Mouse (Mus musculus) midbrain, embryonic 14.5 days (tissue): ENCODE measurements around the gene Gm20388. TPM values are rescaled to one million over a fixed set of nuclear protein-coding genes. Genes with fewer than 3 reads are reported as not detected.

Experiments
- ATAC-seq: fragments of 200-750 bp; cut with Nextera tagmentation; 2 replicates; pipeline ENCODE4 v1.8.0; 2017; ENCODE audit warnings: moderate number of reproducible peaks, moderate library complexity; ENCODE audit not compliant: low FRiP score, low TSS enrichment
- DNase-seq: peaks from one replicate; pipeline ENCODE4 v3.0.0-alpha.2; 2015
- H3K27ac ChIP-seq: fragments of 300-500 bp; sonication (generic); replicated peaks from 2 replicates; pipeline ENCODE4 v1.5.1; 2014; ENCODE audit warnings: mild to moderate bottlenecking, low read depth, low read length, moderate library complexity
- H3K27me3 ChIP-seq: fragments of 300-500 bp; sonication (generic); 2 replicates; pipeline ENCODE4 v1.6.1; 2014; ENCODE audit warnings: low read length, control low read depth, mixed read lengths; ENCODE audit not compliant: control insufficient read depth, insufficient read depth
- H3K36me3 ChIP-seq: fragments of 300-500 bp; sonication (generic); 2 replicates; pipeline ENCODE4 v1.6.1; 2014; ENCODE audit warnings: low read length, control low read depth; ENCODE audit not compliant: control insufficient read depth, insufficient read depth
- H3K4me1 ChIP-seq: fragments of 300-500 bp; sonication (generic); 2 replicates; pipeline ENCODE4 v1.6.1; 2014; ENCODE audit warnings: mild to moderate bottlenecking, antibody characterized with exemption, low read length, control low read depth; ENCODE audit not compliant: control insufficient read depth, insufficient read depth
- H3K4me2 ChIP-seq: fragments of 300-500 bp; sonication (generic); 2 replicates; pipeline ENCODE4 v1.6.1; 2014; ENCODE audit warnings: mild to moderate bottlenecking, low read length, moderate library complexity
- H3K4me3 ChIP-seq: fragments of 300-500 bp; sonication (generic); replicated peaks from 2 replicates; pipeline ENCODE4 v1.5.1; 2014; ENCODE audit warnings: low read depth, low read length
- H3K9ac ChIP-seq: fragments of 300-500 bp; sonication (generic); replicated peaks from 2 replicates; pipeline ENCODE4 v1.6.1; 2014; ENCODE audit warnings: mild to moderate bottlenecking, low read length, moderate library complexity
- H3K9me3 ChIP-seq: fragments of 300-500 bp; sonication (generic); 2 replicates; pipeline ENCODE4 v1.6.1; 2016; ENCODE audit warnings: low read length, control low read depth, mixed read lengths; ENCODE audit not compliant: control insufficient read depth
- WGBS: fragments of 180-500 bp; shearing (Covaris S2); extraction: QIAGEN DNeasy Blood & Tissue Kit; methylation state at CpG from one replicate; pipeline ENCODE4 v1.1.7; 2014; 5-methylcytosine and 5-hydroxymethylcytosine counted together
- polyA plus RNA-seq: library from polyadenylated mRNA; unstranded; fragments of >200 nt; fragmentation: Nextera tagmentation; extraction: Ambion mirVana; gene quantifications from 2 replicates; pipeline ENCODE4 v1.2.1, GENCODE M21; 2014

The Gm20388 gene
- polyA plus RNA-seq, 1 experiment from 2014 or later, result 4.1 TPM

DNA sequence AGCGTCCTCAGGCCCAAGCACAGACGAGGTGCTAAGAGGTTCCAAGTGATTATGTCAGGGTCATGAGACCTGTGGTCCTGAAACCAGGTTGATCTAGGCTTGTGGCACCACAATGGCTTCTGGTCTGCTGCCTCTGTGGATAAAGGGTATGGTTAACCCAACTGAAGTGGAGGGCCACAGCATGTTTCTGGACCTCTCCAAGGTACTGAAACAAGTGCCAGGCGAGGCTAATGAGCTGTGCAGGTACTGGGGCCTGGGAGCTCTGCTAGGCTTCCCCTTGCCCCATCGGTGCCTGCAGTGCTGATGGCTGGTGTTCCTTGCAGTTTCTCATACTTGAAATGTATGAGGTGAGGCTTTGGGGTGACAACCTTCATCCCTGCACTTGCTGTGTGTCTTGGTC lies 2826.4 kb downstream of the Gm20388 start:
- Histone ChIP-seq H3K4me1 (peaks cover 56% of the 10 kb centered on the region), H3K27me3 (no peaks in the 10 kb centered on the region), H3K9ac (no peak overlapping the region), H3K36me3 (no peaks in the 10 kb centered on the region), H3K27ac (no peak overlapping the region), H3K4me2 (no peak overlapping the region), H3K9me3 (no peaks in the 10 kb centered on the region), H3K4me3 (no peak overlapping the region)
- 61% methylated on average over 4 of the region's 4 CpGs for WGBS
- DNase-seq (no peak), ATAC-seq (no peak)

DNA sequence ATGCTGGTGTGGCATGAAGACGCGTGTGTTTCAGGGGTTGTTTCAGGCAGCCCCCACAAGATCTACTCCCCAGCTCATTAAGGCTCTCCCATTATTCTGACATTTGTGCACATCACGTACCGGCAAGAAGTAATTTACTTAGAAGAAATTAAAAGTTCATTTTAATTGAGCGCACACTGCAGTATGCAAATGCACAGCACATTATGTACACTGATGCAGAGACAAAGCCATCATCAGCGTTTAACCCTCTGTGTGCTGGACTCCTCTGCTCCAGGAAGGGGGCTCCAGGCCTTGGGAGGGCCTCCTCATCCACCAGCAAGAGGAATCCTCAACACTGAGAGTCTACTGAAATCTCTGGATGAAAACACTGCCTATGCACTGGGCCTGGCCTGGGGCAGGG lies 2827.2 kb downstream of the Gm20388 start:
- Histone ChIP-seq H3K4me3 (no peak overlapping the region), H3K4me2 (no peak overlapping the region), H3K27me3 (no peaks in the 10 kb centered on the region), H3K9me3 (no peaks in the 10 kb centered on the region), H3K9ac (no peak overlapping the region; the same call in 1 of the 2 replicates), H3K27ac (peak overlapping the region; percentile 75), H3K4me1 (peaks cover 64% of the 10 kb centered on the region), H3K36me3 (no peaks in the 10 kb centered on the region)
- ATAC-seq, result no peak
- peak; percentile 61 for DNase-seq
- WGBS, result 71% methylated on average over 6 of the region's 6 CpGs

DNA sequence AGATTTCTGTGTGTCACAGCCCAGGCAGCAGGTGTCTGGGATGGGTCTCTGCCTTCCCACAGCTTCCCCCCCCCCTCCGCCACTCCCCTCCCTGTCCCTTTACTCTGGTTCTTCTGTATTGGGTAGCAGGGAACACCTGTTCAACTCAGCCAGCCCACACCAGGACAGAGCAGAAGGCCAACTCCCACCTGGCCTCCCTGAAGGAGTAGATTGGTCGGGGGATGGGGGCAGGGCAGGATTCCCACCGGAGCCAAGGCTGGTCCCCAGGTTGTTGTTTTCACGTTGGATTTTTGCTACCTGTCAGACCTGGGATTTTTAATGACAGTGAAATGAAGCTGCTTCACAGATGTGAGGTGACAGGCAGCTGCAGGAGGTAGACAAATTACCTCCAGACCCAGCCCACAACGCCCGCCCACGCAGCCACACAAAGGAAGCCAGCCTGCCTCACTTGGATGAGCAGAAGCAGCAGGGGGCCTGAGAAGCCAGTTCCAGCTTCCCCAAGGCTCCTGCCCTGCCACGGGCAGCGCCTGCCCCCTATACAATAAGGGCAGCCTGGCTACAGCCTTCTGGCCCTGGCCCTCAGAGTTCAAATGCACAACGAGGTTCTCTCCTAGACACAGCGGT lies 2828.6 kb downstream of the Gm20388 start:
- H3K4me3 ChIP-seq, result no peak overlapping the region
- H3K4me1 ChIP-seq, result peaks cover 70% of the 10 kb centered on the region
- no peak overlapping the region for H3K4me2 ChIP-seq
- peak overlapping the region; percentile 10; the same call in 1 of the 2 replicates for H3K9ac ChIP-seq
- WGBS, result 14% methylated on average over 11 of the region's 11 CpGs
- H3K27me3 ChIP-seq, result no peaks in the 10 kb centered on the region
- no peaks in the 10 kb centered on the region for H3K36me3 ChIP-seq
- DNase-seq (peak; percentile 70), ATAC-seq (no peak)
- H3K9me3 ChIP-seq, result no peaks in the 10 kb centered on the region
- peak overlapping the region; percentile 75 for H3K27ac ChIP-seq

DNA sequence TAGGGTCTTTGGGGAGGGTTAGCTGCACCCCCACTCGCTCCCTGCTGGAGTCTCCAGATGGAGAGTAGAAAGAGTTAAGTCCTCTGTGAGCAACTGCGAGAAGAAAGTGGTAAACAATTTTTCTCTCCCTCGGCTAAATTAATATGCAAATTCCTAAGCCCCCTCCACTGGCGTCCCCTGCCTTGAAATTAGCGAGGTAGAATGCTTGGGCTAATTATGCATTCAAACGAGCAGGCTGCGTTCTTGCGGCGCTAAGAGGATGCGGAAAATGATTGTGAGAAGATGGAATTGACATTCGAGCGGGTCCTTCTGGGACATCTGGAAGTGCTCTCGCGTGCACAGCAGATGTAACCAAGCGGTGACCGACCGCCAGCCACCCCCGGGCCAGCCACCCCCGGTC lies 2831.8 kb downstream of the Gm20388 start:
- H3K4me1 ChIP-seq, result peaks cover 76% of the 10 kb centered on the region
- no peaks in the 10 kb centered on the region for H3K9me3 ChIP-seq
- 8% methylated on average over 19 of the region's 19 CpGs for WGBS
- H3K4me2 ChIP-seq, result peak overlapping the region; percentile 24
- H3K27ac ChIP-seq, result peak overlapping the region; percentile 95
- H3K36me3 ChIP-seq, result no peaks in the 10 kb centered on the region
- peak; percentile 77 for DNase-seq
- no peaks in the 10 kb centered on the region for H3K27me3 ChIP-seq
- no peak overlapping the region for H3K4me3 ChIP-seq
- ATAC-seq, result no peak
- no peak overlapping the region for H3K9ac ChIP-seq

DNA sequence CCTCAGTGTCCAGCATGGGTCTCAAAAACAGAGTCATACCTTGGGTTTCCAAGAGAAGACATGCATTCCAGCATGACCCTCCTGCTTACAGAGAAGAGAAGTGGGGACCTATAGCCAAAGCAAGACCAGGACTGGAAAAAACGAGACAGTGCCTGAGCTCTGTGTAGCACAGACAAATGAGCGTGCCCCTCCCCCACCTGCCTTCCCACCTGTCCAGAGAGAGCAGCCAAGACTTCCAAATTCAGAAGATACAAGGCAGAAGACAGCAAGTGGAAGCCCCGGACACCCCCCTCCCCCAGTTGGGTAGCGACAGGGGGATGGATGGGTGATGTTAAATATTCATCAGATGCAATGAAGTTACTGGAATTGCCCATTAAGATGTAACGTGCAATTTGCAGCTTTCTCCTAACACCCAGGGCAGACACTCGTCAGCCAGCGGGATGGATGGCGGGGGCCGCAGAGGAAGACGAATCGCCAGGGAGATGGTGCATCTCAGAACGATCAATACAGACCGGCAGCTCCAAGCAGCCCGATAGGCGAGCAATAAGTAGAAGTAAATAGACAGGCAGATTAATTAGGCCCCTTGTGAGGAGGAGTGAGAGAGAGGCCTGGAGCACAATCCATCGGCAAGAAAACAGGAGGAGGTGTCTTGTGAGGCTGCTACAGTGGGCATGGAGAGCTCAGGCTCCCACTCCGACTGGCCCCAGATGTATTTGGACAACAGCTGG lies 2834.5 kb downstream of the Gm20388 start:
- ATAC-seq (peak; percentile 44; the same call in 1 of the 2 replicates), DNase-seq (peak; percentile 58)
- Histone ChIP-seq H3K9ac (peak overlapping the region; percentile 7; the same call in 1 of the 2 replicates), H3K9me3 (no peaks in the 10 kb centered on the region), H3K36me3 (no peaks in the 10 kb centered on the region), H3K4me1 (peaks cover 69% of the 10 kb centered on the region), H3K27ac (peak overlapping the region; percentile 95), H3K4me2 (peak overlapping the region; percentile 23), H3K27me3 (no peaks in the 10 kb centered on the region), H3K4me3 (no peak overlapping the region)
- WGBS, result 17% methylated on average over 17 of the region's 17 CpGs

DNA sequence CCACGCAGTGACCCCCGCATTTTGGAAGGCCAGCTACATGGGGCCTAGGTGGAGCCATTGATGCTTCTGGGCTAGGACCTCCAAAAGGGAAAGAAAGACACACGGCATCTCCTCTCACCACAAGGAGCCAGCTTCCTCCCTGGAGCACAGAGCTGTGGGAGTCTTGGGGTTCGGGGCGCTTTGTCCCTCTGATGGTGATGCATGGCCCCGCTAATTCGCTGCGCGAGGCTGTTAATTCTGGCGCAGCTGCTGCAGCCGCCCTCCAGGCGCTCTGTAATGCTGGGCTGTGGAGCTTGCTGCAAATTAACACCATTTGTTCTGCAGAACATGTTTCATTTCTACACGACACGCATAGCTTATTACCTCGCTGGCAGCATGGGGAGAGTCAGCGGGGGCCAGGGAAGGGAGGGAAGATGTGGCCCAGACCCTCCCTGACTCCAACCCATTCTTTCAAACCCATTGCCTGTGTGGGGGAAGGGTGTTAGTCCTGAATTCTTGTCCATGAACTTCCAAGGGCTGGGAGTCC lies 2835.2 kb downstream of the Gm20388 start:
- peak overlapping the region; percentile 95 for H3K27ac ChIP-seq
- H3K4me1 ChIP-seq, result peaks cover 74% of the 10 kb centered on the region

DNA sequence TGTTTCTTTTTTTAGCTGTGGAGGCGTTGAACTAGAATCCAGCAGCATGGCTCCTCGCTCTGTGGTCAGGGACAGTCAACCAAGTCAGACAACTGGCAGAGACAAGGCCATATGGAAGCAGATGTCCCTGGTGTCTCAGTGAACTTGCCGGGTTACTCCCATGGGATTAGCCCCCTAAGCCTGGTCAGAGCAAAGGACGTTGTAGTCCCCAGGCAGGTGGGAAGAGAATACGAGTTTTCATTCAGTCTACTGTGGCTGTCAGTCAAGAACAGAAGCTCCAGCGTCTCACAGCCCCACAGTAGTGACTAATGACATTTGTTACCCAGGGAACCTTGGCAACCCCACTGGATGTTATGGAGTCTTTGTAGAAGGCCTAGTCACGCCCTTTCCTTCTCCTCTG lies 2835.8 kb downstream of the Gm20388 start:
- DNase-seq, result no peak

More for the DNA sequence above, 2835.2 kb downstream of the Gm20388 start:
- Histone ChIP-seq H3K27me3 (no peaks in the 10 kb centered on the region), H3K9ac (peak overlapping the region; percentile 7; the same call in 1 of the 2 replicates), H3K4me2 (peak overlapping the region; percentile 23), H3K9me3 (no peaks in the 10 kb centered on the region), H3K36me3 (no peaks in the 10 kb centered on the region), H3K4me3 (no peak overlapping the region)
- DNase-seq (peak; percentile 82), ATAC-seq (peak; percentile 62)
- 8% methylated on average over 16 of the region's 16 CpGs for WGBS

DNA sequence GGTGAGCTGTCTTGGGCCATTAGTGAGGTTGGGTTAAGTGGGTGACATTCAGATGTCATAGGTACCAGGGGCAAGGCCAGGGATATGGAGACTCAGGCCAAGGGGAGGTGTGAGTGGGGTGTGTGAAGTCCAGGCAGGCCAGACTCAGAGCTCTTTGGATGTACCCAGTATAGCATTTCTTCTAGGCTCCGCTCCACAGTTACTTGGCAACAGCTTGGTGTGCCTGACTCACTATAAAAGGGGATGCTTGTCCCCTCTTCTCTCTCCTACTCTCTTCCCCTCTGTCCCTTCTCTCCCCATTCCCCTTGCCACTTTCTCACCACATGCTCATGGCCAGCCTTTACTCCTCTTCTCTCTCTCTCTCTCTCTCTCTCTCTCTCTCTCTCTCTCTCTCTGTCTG lies 2837.2 kb downstream of the Gm20388 start:
- Histone ChIP-seq H3K9me3 (no peaks in the 10 kb centered on the region), H3K4me2 (no peak overlapping the region), H3K9ac (no peak overlapping the region), H3K27ac (no peak overlapping the region), H3K4me1 (peaks cover 66% of the 10 kb centered on the region), H3K4me3 (no peak overlapping the region), H3K27me3 (no peaks in the 10 kb centered on the region), H3K36me3 (no peaks in the 10 kb centered on the region)
- DNase-seq (no peak), ATAC-seq (no peak)
- WGBS, result 90% methylated on average over 1 of the region's 1 CpGs

More for the DNA sequence above, 2835.8 kb downstream of the Gm20388 start:
- ATAC-seq, result no peak
- 23% methylated on average over 7 of the region's 7 CpGs for WGBS
- no peaks in the 10 kb centered on the region for H3K36me3 ChIP-seq
- peaks cover 77% of the 10 kb centered on the region for H3K4me1 ChIP-seq
- H3K4me3 ChIP-seq, result no peak overlapping the region
- H3K27ac ChIP-seq, result peak overlapping the region; percentile 95
- no peaks in the 10 kb centered on the region for H3K27me3 ChIP-seq
- H3K9ac ChIP-seq, result no peak overlapping the region; the same call in 1 of the 2 replicates
- no peaks in the 10 kb centered on the region for H3K9me3 ChIP-seq
- H3K4me2 ChIP-seq, result 0 out of 2 replicates have a peak overlapping the region, but pooled peaks have one; percentile 23
